Mouse (Mus musculus): ENCODE measurements around the gene Ssc4d. TPM values are rescaled to one million over a fixed set of nuclear protein-coding genes. Genes with fewer than 3 reads are reported as not detected.

Gene Ssc4d
- polyA plus RNA-seq, 1 experiment from 2014 or later, result 2.4 TPM

DNA sequence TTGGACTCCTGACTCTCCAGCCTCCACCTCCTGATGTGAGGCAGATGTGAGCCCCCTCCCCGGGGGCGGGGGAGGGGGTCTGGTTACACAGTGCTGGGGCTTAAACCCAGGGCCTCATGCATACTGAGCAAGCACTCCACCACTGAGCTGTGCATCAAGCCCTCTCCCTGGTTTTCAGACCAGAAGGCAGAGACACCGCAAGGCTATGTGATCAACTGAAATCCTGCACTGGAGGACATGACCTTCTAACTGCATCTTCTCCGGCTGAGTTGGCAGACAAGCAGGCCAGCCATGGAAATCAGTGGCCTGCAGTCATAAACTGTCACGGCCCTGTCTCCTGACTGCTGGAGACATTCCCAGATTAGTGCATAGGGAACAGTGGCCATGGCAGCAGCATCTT, 33.7 kb downstream of the Ssc4d start:
- Histone ChIP-seq H3K27me3 (replicated peaks; ENCODE audit: control insufficient read depth, insufficient read depth, low read length) (no peaks in the 10 kb centered on the region), H3K4me3 (ENCODE audit: low read depth, low read length) (no peak overlapping the region), H3K4me2 (replicated peaks; ENCODE audit: low read depth) (no peak overlapping the region), H3K4me1 (replicated peaks; ENCODE audit: control insufficient read depth, insufficient read depth, low read length) (no peaks in the 10 kb centered on the region), H3K9ac (ENCODE audit: low read depth, low read length) (no peak overlapping the region), H3K27ac (ENCODE audit: low read depth, low read length) (no peak overlapping the region), H3K9me3 (ENCODE audit: control insufficient read depth) (no peaks in the 10 kb centered on the region), H3K36me3 (ENCODE audit: control insufficient read depth, insufficient read depth) (no peaks in the 10 kb centered on the region)
- TF ChIP-seq CTCF (IDR thresholded peaks at IDR 0.05; ENCODE audit: low read depth), result no peak
- WGBS, result 54% methylated on average over 5 of the region's 5 CpGs
- no peak for ATAC-seq

GRCm38 (mm10) chr5:135935641-135936190, 38.6 kb downstream of the Ssc4d start:
- H3K4me1 ChIP-seq (replicated peaks; ENCODE audit: control insufficient read depth, insufficient read depth, low read length), result no peaks in the 10 kb centered on the region
- H3K27me3 ChIP-seq (replicated peaks; ENCODE audit: control insufficient read depth, insufficient read depth, low read length), result no peaks in the 10 kb centered on the region
- no peak overlapping the region for H3K4me2 ChIP-seq (replicated peaks; ENCODE audit: low read depth)
- no peak overlapping the region for H3K4me3 ChIP-seq (ENCODE audit: low read depth, low read length)
- ATAC-seq, result no peak
- H3K9me3 ChIP-seq (ENCODE audit: control insufficient read depth), result no peaks in the 10 kb centered on the region
- no peak for TF ChIP-seq CTCF (IDR thresholded peaks at IDR 0.05; ENCODE audit: low read depth)
- no peak overlapping the region for H3K27ac ChIP-seq (ENCODE audit: low read depth, low read length)
- 0 out of 2 replicates have a peak, but pooled peaks cover 9% of the 10 kb centered on the region for H3K36me3 ChIP-seq (ENCODE audit: control insufficient read depth, insufficient read depth)
- H3K9ac ChIP-seq (ENCODE audit: low read depth, low read length), result no peak overlapping the region
- WGBS, result 78% methylated on average over 6 of the region's 6 CpGs

GRCm38 (mm10) chr5:135935176-135935523, 39.2 kb downstream of the Ssc4d start:
- no peaks in the 10 kb centered on the region for H3K4me1 ChIP-seq (replicated peaks; ENCODE audit: control insufficient read depth, insufficient read depth, low read length)
- peak; percentile 16; the same call in 1 of the 2 replicates for ATAC-seq
- H3K4me2 ChIP-seq (replicated peaks; ENCODE audit: low read depth), result peak overlapping the region; percentile 81
- H3K9ac ChIP-seq (ENCODE audit: low read depth, low read length), result no peak overlapping the region
- TF ChIP-seq CTCF (IDR thresholded peaks at IDR 0.05; ENCODE audit: low read depth), result no peak
- 0 out of 2 replicates have a peak, but pooled peaks cover 14% of the 10 kb centered on the region for H3K36me3 ChIP-seq (ENCODE audit: control insufficient read depth, insufficient read depth)
- no peaks in the 10 kb centered on the region for H3K27me3 ChIP-seq (replicated peaks; ENCODE audit: control insufficient read depth, insufficient read depth, low read length)
- no peaks in the 10 kb centered on the region for H3K9me3 ChIP-seq (ENCODE audit: control insufficient read depth)
- H3K4me3 ChIP-seq (ENCODE audit: low read depth, low read length), result peak overlapping the region; percentile 94
- peak overlapping the region; percentile 94; the same call in 1 of the 2 replicates for H3K27ac ChIP-seq (ENCODE audit: low read depth, low read length)
- WGBS, result 45% methylated on average over 7 of the region's 7 CpGs

GRCm38 (mm10) chr5:135934481-135935175, 39.7 kb downstream of the Ssc4d start, which contains the start of gene Ywhag:
Gene Ywhag (minus strand): TSS chr5:135934616.
- no peaks in the 10 kb centered on the region for H3K27me3 ChIP-seq (replicated peaks; ENCODE audit: control insufficient read depth, insufficient read depth, low read length)
- no peaks in the 10 kb centered on the region for H3K9me3 ChIP-seq (ENCODE audit: control insufficient read depth)
- H3K9ac ChIP-seq (ENCODE audit: low read depth, low read length), result peak within 1 kb of the TSS; percentile 59
- TF ChIP-seq CTCF (IDR thresholded peaks at IDR 0.05; ENCODE audit: low read depth), result peak; percentile 84
- no peaks in the 10 kb centered on the region for H3K4me1 ChIP-seq (replicated peaks; ENCODE audit: control insufficient read depth, insufficient read depth, low read length)
- peak within 1 kb of the TSS; percentile 94 for H3K4me3 ChIP-seq (ENCODE audit: low read depth, low read length)
- H3K4me2 ChIP-seq (replicated peaks; ENCODE audit: low read depth), result peak within 1 kb of the TSS; percentile 81
- under 1% methylated on average over 45 of the region's 48 CpGs for WGBS
- H3K27ac ChIP-seq (ENCODE audit: low read depth, low read length), result peak within 1 kb of the TSS; percentile 94
- H3K36me3 ChIP-seq (ENCODE audit: control insufficient read depth, insufficient read depth), result peaks cover 19% of the 10 kb centered on the region
- ATAC-seq, result peak; percentile 94

- Histone ChIP-seq H3K9ac (ENCODE audit: low read depth, low read length) (peak overlapping the region; percentile 59), H3K4me1 (replicated peaks; ENCODE audit: control insufficient read depth, insufficient read depth, low read length) (no peaks in the 10 kb centered on the region), H3K27ac (ENCODE audit: low read depth, low read length) (peak overlapping the region; percentile 94), H3K4me3 (ENCODE audit: low read depth, low read length) (peak overlapping the region; percentile 94), H3K4me2 (replicated peaks; ENCODE audit: low read depth) (peak overlapping the region; percentile 81), H3K36me3 (ENCODE audit: control insufficient read depth, insufficient read depth) (peaks cover 26% of the 10 kb centered on the region), H3K27me3 (replicated peaks; ENCODE audit: control insufficient read depth, insufficient read depth, low read length) (no peaks in the 10 kb centered on the region), H3K9me3 (ENCODE audit: control insufficient read depth) (no peaks in the 10 kb centered on the region)
- under 1% methylated on average over 33 of the region's 35 CpGs for WGBS
- TF ChIP-seq CTCF (IDR thresholded peaks at IDR 0.05; ENCODE audit: low read depth), result no peak
- peak; percentile 70 for ATAC-seq
These were observed 40.4 kb downstream of the Ssc4d start for GRCm38 (mm10) chr5:135933900-135934441.

- peak overlapping the region; percentile 94 for H3K4me3 ChIP-seq (ENCODE audit: low read depth, low read length)
- peak overlapping the region; percentile 81 for H3K4me2 ChIP-seq (replicated peaks; ENCODE audit: low read depth)
- H3K9ac ChIP-seq (ENCODE audit: low read depth, low read length), result peak overlapping the region; percentile 59
- H3K9me3 ChIP-seq (ENCODE audit: control insufficient read depth), result no peaks in the 10 kb centered on the region
- peak overlapping the region; percentile 94 for H3K27ac ChIP-seq (ENCODE audit: low read depth, low read length)
- TF ChIP-seq CTCF (IDR thresholded peaks at IDR 0.05; ENCODE audit: low read depth), result no peak
- H3K27me3 ChIP-seq (replicated peaks; ENCODE audit: control insufficient read depth, insufficient read depth, low read length), result no peaks in the 10 kb centered on the region
- 6% methylated on average over 12 of the region's 12 CpGs for WGBS
- ATAC-seq, result no peak
- peaks cover 26% of the 10 kb centered on the region for H3K36me3 ChIP-seq (ENCODE audit: control insufficient read depth, insufficient read depth)
- H3K4me1 ChIP-seq (replicated peaks; ENCODE audit: control insufficient read depth, insufficient read depth, low read length), result no peaks in the 10 kb centered on the region
These were observed 41.0 kb downstream of the Ssc4d start for GRCm38 (mm10) chr5:135933222-135933899.
